Mouse (Mus musculus) MEL (cell line): ENCODE results near the gene Rabep1. TPM values are rescaled to one million over a fixed set of nuclear protein-coding genes. Genes with fewer than 3 reads are reported as not detected.
A peak's percentile ranks its signal among the peaks of the same experiment; 100 is the strongest.

Experiments
- DNase-seq: peaks from one replicate; pipeline ENCODE4 v3.0.0; 2011; ENCODE audit warnings: low read depth, low spot score
- H3K27ac ChIP-seq: 2 replicates; pipeline ENCODE4 v1.5.1; 2012; ENCODE audit warnings: low read depth, mild to moderate bottlenecking, control low read depth, low read length, moderate library complexity; ENCODE audit not compliant: control insufficient read depth
- H3K27me3 ChIP-seq, 2 experiments: fragments of 150-350 bp in 1 of 2; sonication (generic) in 1 of 2; 2 replicates each; pipeline ENCODE4 v1.6.1; 2012; ENCODE audit warnings: low read length in 2 of 2, mild to moderate bottlenecking in 2 of 2, improper control_type of control experiment in 1 of 2, moderate library complexity in 1 of 2; ENCODE audit not compliant: insufficient read depth in 2 of 2, control insufficient read depth in 1 of 2
- H3K36me3 ChIP-seq, 2 experiments: 2 replicates each; pipeline ENCODE4 v1.6.1; 2012 to 2014; ENCODE audit warnings: low read length in 2 of 2, improper control_type of control experiment in 1 of 2, inconsistent platforms in 1 of 2, mild to moderate bottlenecking in 1 of 2; ENCODE audit not compliant: insufficient read depth in 2 of 2, control insufficient read depth in 1 of 2
- H3K4me1 ChIP-seq, 2 experiments: fragments of 150-350 bp in 1 of 2; sonication (generic) in 1 of 2; 2 replicates each; pipeline ENCODE4 v1.6.1; 2012; ENCODE audit warnings: low read length in 2 of 2, improper control_type of control experiment in 1 of 2, mild to moderate bottlenecking in 1 of 2; ENCODE audit not compliant: insufficient read depth in 2 of 2, control insufficient read depth in 1 of 2
- H3K4me3 ChIP-seq, 2 experiments: fragments of 150-350 bp in 1 of 2; sonication (generic) in 1 of 2; 2 replicates each; pipeline ENCODE4 v1.5.1; 2012; ENCODE audit warnings: low read depth in 2 of 2, low read length in 2 of 2, mild to moderate bottlenecking in 2 of 2, moderate library complexity in 2 of 2, control low read depth in 1 of 2, improper control_type of control experiment in 1 of 2; ENCODE audit not compliant: control insufficient read depth in 1 of 2, insufficient read depth in 1 of 2
- H3K79me2 ChIP-seq: 2 replicates; pipeline ENCODE4 v1.6.1; 2012; ENCODE audit warnings: mild to moderate bottlenecking, low read length, moderate library complexity; ENCODE audit not compliant: control insufficient read depth, poor library complexity, insufficient read depth
- H3K9ac ChIP-seq: 2 replicates; pipeline ENCODE4 v1.6.1; 2012; ENCODE audit warnings: low read depth, mild to moderate bottlenecking, control low read depth, low read length, moderate library complexity; ENCODE audit not compliant: control insufficient read depth, poor library complexity, severe bottlenecking
- H3K9me3 ChIP-seq: fragments of 150-350 bp; sonication (generic); replicated peaks from 2 replicates; pipeline ENCODE4 v1.6.1; 2012; ENCODE audit warnings: mild to moderate bottlenecking, low read length, improper control_type of control experiment, moderate library complexity; ENCODE audit not compliant: insufficient read depth
- BHLHE40 ChIP-seq: IDR thresholded peaks from 2 replicates; pipeline ENCODE4 v1.6.1; 2012; ENCODE audit warnings: low read depth, mild to moderate bottlenecking, inconsistent platforms, low read length, improper control_type of control experiment, borderline replicate concordance
- CTCF ChIP-seq, 3 experiments: IDR thresholded peaks in 2 of 3; conservative IDR thresholded peaks in 1 of 3; 2 replicates each; pipeline ENCODE4 v1.5.1; 2011 to 2012; ENCODE audit warnings: low read length in 3 of 3, low read depth in 2 of 3, mild to moderate bottlenecking in 2 of 3, improper control_type of control experiment in 1 of 3, inconsistent platforms in 1 of 3, mixed read lengths in 1 of 3, moderate library complexity in 1 of 3; ENCODE audit not compliant: control insufficient read depth in 1 of 3, insufficient read depth in 1 of 3, poor library complexity in 1 of 3, severe bottlenecking in 1 of 3
- E2F4 ChIP-seq: IDR thresholded peaks from 2 replicates; pipeline ENCODE4 v1.6.1; 2011; ENCODE audit warnings: low read depth, low read length, improper control_type of control experiment, borderline replicate concordance
- EP300 ChIP-seq, 2 experiments: IDR thresholded peaks; 2 replicates each; pipeline ENCODE4 v1.6.1; 2011; ENCODE audit warnings: improper control_type of control experiment in 2 of 2, low read length in 2 of 2, low read depth in 1 of 2, mild to moderate bottlenecking in 1 of 2
- ETS1 ChIP-seq: IDR thresholded peaks from 2 replicates; pipeline ENCODE4 v1.6.1; 2012; ENCODE audit warnings: low read depth, mild to moderate bottlenecking, inconsistent platforms, low read length, improper control_type of control experiment, moderate library complexity
- GABPA ChIP-seq: IDR thresholded peaks from 2 replicates; pipeline ENCODE4 v1.6.1; 2012; ENCODE audit warnings: low read depth, mild to moderate bottlenecking, inconsistent platforms, low read length, improper control_type of control experiment, moderate library complexity
- GATA1 ChIP-seq: IDR thresholded peaks from 2 replicates; pipeline ENCODE4 v1.6.1; 2011; ENCODE audit warnings: low read depth, low read length, improper control_type of control experiment
- HCFC1 ChIP-seq: IDR thresholded peaks from 2 replicates; pipeline ENCODE4 v1.6.1; 2012; ENCODE audit warnings: low read depth, mild to moderate bottlenecking, inconsistent platforms, low read length, improper control_type of control experiment, moderate library complexity
- KAT2A ChIP-seq: conservative IDR thresholded peaks from 2 replicates; pipeline ENCODE4 v1.6.1; 2012; ENCODE audit warnings: low read depth, low read length, improper control_type of control experiment, inconsistent platforms
- MAFK ChIP-seq: IDR thresholded peaks from 2 replicates; pipeline ENCODE4 v1.6.1; 2011; ENCODE audit warnings: low read depth, mild to moderate bottlenecking, low read length, improper control_type of control experiment, borderline replicate concordance
- MAX ChIP-seq: IDR thresholded peaks from 2 replicates; pipeline ENCODE4 v1.6.1; 2011; ENCODE audit warnings: low read length, improper control_type of control experiment
- MXI1 ChIP-seq: IDR thresholded peaks from 2 replicates; pipeline ENCODE4 v1.6.1; 2011; ENCODE audit warnings: mild to moderate bottlenecking, low read depth, low read length, improper control_type of control experiment
- MYC ChIP-seq: IDR thresholded peaks from 2 replicates; pipeline ENCODE4 v1.6.1; 2011; ENCODE audit warnings: low read depth, mild to moderate bottlenecking, low read length, improper control_type of control experiment, moderate library complexity
- NELFE ChIP-seq: IDR thresholded peaks from 2 replicates; pipeline ENCODE4 v1.6.1; 2011; ENCODE audit warnings: low read depth, low read length, improper control_type of control experiment
- POLR2A ChIP-seq, 2 experiments: IDR thresholded peaks; 2 replicates each; pipeline ENCODE4 v1.6.1; 2011 to 2012; ENCODE audit warnings: low read length in 2 of 2, mild to moderate bottlenecking in 2 of 2, control low read depth in 1 of 2, improper control_type of control experiment in 1 of 2, low read depth in 1 of 2, moderate library complexity in 1 of 2; ENCODE audit not compliant: control insufficient read depth in 1 of 2, insufficient read depth in 1 of 2, poor library complexity in 1 of 2
- POLR2AphosphoS2 ChIP-seq: IDR thresholded peaks from 2 replicates; pipeline ENCODE4 v1.6.1; 2011; ENCODE audit warnings: low read length, improper control_type of control experiment
- POLR2AphosphoS5 ChIP-seq: IDR thresholded peaks from 2 replicates; pipeline ENCODE4 v1.6.1; 2012; ENCODE audit warnings: low read depth, borderline replicate concordance, mild to moderate bottlenecking, inconsistent platforms, low read length, moderate library complexity, mixed read lengths
- RAD21 ChIP-seq: IDR thresholded peaks from 2 replicates; pipeline ENCODE4 v1.6.1; 2011; ENCODE audit warnings: mild to moderate bottlenecking, low read depth, low read length, improper control_type of control experiment
- RCOR1 ChIP-seq: IDR thresholded peaks from 2 replicates; pipeline ENCODE4 v1.6.1; 2012; ENCODE audit warnings: low read depth, mild to moderate bottlenecking, inconsistent platforms, low read length, improper control_type of control experiment
- SIN3A ChIP-seq: IDR thresholded peaks from 2 replicates; pipeline ENCODE4 v1.6.1; 2012; ENCODE audit warnings: low read length, improper control_type of control experiment, inconsistent platforms
- SMC3 ChIP-seq: IDR thresholded peaks from 2 replicates; pipeline ENCODE4 v1.6.1; 2011; ENCODE audit warnings: low read depth, low read length, improper control_type of control experiment
- TCF12 ChIP-seq: IDR thresholded peaks from 2 replicates; pipeline ENCODE4 v1.6.1; 2014; ENCODE audit warnings: low read depth, mild to moderate bottlenecking, inconsistent platforms, low read length, improper control_type of control experiment, moderate library complexity
- UBTF ChIP-seq: IDR thresholded peaks from 2 replicates; pipeline ENCODE4 v1.6.1; 2012; ENCODE audit warnings: low read depth, mild to moderate bottlenecking, inconsistent platforms, low read length, improper control_type of control experiment, moderate library complexity, borderline replicate concordance; ENCODE audit not compliant: insufficient read depth
- USF1 ChIP-seq: IDR thresholded peaks from 2 replicates; pipeline ENCODE4 v1.6.1; 2014; ENCODE audit warnings: low read depth, mild to moderate bottlenecking, inconsistent platforms, low read length, improper control_type of control experiment, moderate library complexity
- USF2 ChIP-seq, 2 experiments: IDR thresholded peaks; 2 replicates each; pipeline ENCODE4 v1.6.1; 2011 to 2012; ENCODE audit warnings: improper control_type of control experiment in 2 of 2, low read length in 2 of 2, borderline replicate concordance in 1 of 2, inconsistent platforms in 1 of 2, low read depth in 1 of 2, mild to moderate bottlenecking in 1 of 2; ENCODE audit not compliant: insufficient read depth in 1 of 2
- ZKSCAN1 ChIP-seq: IDR thresholded peaks from 2 replicates; pipeline ENCODE4 v1.6.1; 2012; ENCODE audit warnings: low read depth, mild to moderate bottlenecking, inconsistent platforms, low read length, improper control_type of control experiment, moderate library complexity
- ZNF384 ChIP-seq: IDR thresholded peaks from 2 replicates; pipeline ENCODE4 v1.6.1; 2012; ENCODE audit warnings: low read depth, mild to moderate bottlenecking, inconsistent platforms, low read length, improper control_type of control experiment
- polyA plus RNA-seq, 2 experiments: library from polyadenylated mRNA; stranded (reverse) in 1 of 2; unstranded in 1 of 2; fragments of >175 nt in 1 of 2; fragments of >200 nt in 1 of 2; gene quantifications; 2 replicates each; pipeline versions ENCODE4 v1.2.1 to v1.2.4; 2012; ENCODE audit warnings: low replicate concordance in 2 of 2, low read depth in 1 of 2; ENCODE audit not compliant: insufficient read length in 2 of 2, insufficient read depth in 1 of 2, missing spikeins in 1 of 2
- total RNA-seq: library from RNA; depleted of rRNA; stranded (reverse); fragments of 300-350 nt; gene quantifications from 2 replicates; pipeline ENCODE4 v1.2.3, GENCODE M21; 2012

Gene Rabep1
- total and polyA plus RNA-seq, 3 experiments, result 24.2 to 72.2 (median 34.3) TPM

GRCm38 (mm10) chr11:70870407-70870806 lies 25.8 kb downstream of the Rabep1 start:
- H3K27ac ChIP-seq, result no peak overlapping the region

GRCm38 (mm10) chr11:70871110-70871509 lies 26.5 kb downstream of the Rabep1 start:
- peak overlapping the region; percentile 37; the same call in 1 of the 2 replicates for H3K27ac ChIP-seq
- H3K27me3 ChIP-seq, result no peaks in the 10 kb centered on the region
- peaks cover 4 to 37% of the 10 kb centered on the region in 2 experiments for H3K36me3 ChIP-seq
- peaks cover 19 to 35% of the 10 kb centered on the region in 2 experiments for H3K4me1 ChIP-seq
- H3K4me3 ChIP-seq, result peak overlapping the region in 1 of 2 experiments; percentile 6; a peak in 1 of 4 replicates
- 0 out of 2 replicates have a peak overlapping the region, but pooled peaks have one; percentile 14 for H3K9ac ChIP-seq
- DNase-seq, result peak; percentile 68
- H3K9me3 ChIP-seq, result no peaks in the 10 kb centered on the region
- peaks cover 29% of the 10 kb centered on the region for H3K79me2 ChIP-seq
- TF ChIP-seq ETS1 (0 out of 2 replicates have a peak, but pooled peaks have one; percentile 19), POLR2A (IDR thresholded peaks at IDR 0.05; ENCODE audit: control insufficient read depth in 1 of 2, insufficient read depth in 1 of 2, low read depth in 1 of 2, low read length in 2 of 2, poor library complexity in 1 of 2) (no peak), RCOR1 (peak; percentile 86), POLR2AphosphoS5 (no peak), POLR2AphosphoS2 (no peak), GATA1 (0 out of 2 replicates have a peak, but pooled peaks have one; percentile 28), EP300 (IDR thresholded peaks at IDR 0.05; ENCODE audit: low read depth in 1 of 2, low read length in 2 of 2) (peak; percentile 41 to 72; a peak in 3 of 4 replicates), ZNF384 (peak; percentile 30; the same call in 1 of the 2 replicates), CTCF (IDR thresholded peaks at IDR 0.05 in 2 of 3, conservative IDR thresholded peaks at IDR 0.05 in 1 of 3; ENCODE audit: control insufficient read depth in 1 of 3, insufficient read depth in 1 of 3, low read depth in 2 of 3, low read length in 3 of 3, poor library complexity in 1 of 3, severe bottlenecking in 1 of 3) (no peak), TCF12 (peak; percentile 56), SIN3A (peak; percentile 39; the same call in 1 of the 2 replicates), MAX (no peak), USF1 (no peak), KAT2A (no peak), USF2 (IDR thresholded peaks at IDR 0.05; ENCODE audit: borderline replicate concordance in 1 of 2, insufficient read depth in 1 of 2, low read depth in 1 of 2, low read length in 2 of 2) (no peak), MYC (no peak), GABPA (no peak), NELFE (no peak), RAD21 (no peak), HCFC1 (no peak), MXI1 (no peak), E2F4 (no peak), UBTF (no peak), MAFK (no peak), ZKSCAN1 (no peak), SMC3 (no peak), BHLHE40 (no peak)
- TF ChIP-seq, all 39 proteins: peak for 7

More at GRCm38 (mm10) chr11:70870407-70870806, 25.8 kb downstream of the Rabep1 start:
- H3K9me3 ChIP-seq, result no peaks in the 10 kb centered on the region
- no peak overlapping the region for H3K4me3 ChIP-seq
- H3K9ac ChIP-seq, result no peak overlapping the region
- peaks cover 1 to 40% of the 10 kb centered on the region in 2 experiments; a peak in 3 of 4 replicates for H3K36me3 ChIP-seq
- H3K27me3 ChIP-seq, result no peaks in the 10 kb centered on the region
- peaks cover 19 to 35% of the 10 kb centered on the region in 2 experiments for H3K4me1 ChIP-seq
- H3K79me2 ChIP-seq, result peaks cover 31% of the 10 kb centered on the region
- peak; percentile 37 for DNase-seq
- TF ChIP-seq ETS1 (0 out of 2 replicates have a peak, but pooled peaks have one; percentile 10), USF1 (no peak)
